ENCODE assay signal across 16 mouse cellular contexts in genomic region chr19:55544498-55544897, GRCm38 (mm10).
DNase-seq lines count a peak whose midpoint lies in the region; ATAC-seq and TF ChIP-seq lines count a peak whose summit lies in the region.
"Had no signal": no experiment of that assay in that cellular context is flagged by ENCODE, and none has a peak within 500 bp of the region (broad histone marks: within the 10 kb centered on the region; RNA-seq: fewer than 3 reads in every experiment).

No protein-coding gene starts in this region.

- DNase-seq in spleen, adult 2 months (ENCODE audit: low read depth in 1 of 2, low spot score in 2 of 2) = peak; percentile 50 to 63
- no peak for DNase-seq in spleen, adult 12 weeks (ENCODE audit: low spot score)
- peak; percentile 86 for DNase-seq in NIH3T3 (ENCODE audit: low read depth)
- DNase-seq in forebrain, embryonic 11.5 days (ENCODE audit: low spot score) = no peak
- DNase-seq in frontal cortex, postnatal 14 days (ENCODE audit: low spot score in 2 of 2) = no peak
- DNase-seq: cerebellum, adult 9-11 months; layer of hippocampus, postnatal 36 days; right cerebral cortex, postnatal 25 days had no signal

- peaks cover 3% of the 10 kb centered on the region; the same call in 1 of the 2 replicates for H3K4me1 ChIP-seq in spleen, adult 2 months (ENCODE audit: control insufficient read depth, insufficient read depth, insufficient read length)
- H3K4me1 ChIP-seq in forebrain, embryonic 11.5 days (replicated peaks; ENCODE audit: control insufficient read depth, insufficient read depth, low read length) = peaks cover 6% of the 10 kb centered on the region; the same call in 1 of the 2 replicates
- H3K4me1 ChIP-seq in kidney, embryonic 16.5 days (ENCODE audit: insufficient read depth, low read length) = peaks cover 8% of the 10 kb centered on the region; the same call in 1 of the 2 replicates

- H3K79me2 ChIP-seq in myocyte (ENCODE audit: control insufficient read depth, insufficient read depth) = no peaks in the 10 kb centered on the region

- ATAC-seq in forebrain, embryonic 11.5 days (replicated peaks; ENCODE audit: low FRiP score) = no peak
- no peak for ATAC-seq in kidney, embryonic 16.5 days (ENCODE audit: low FRiP score, low TSS enrichment)
- ATAC-seq: forebrain, embryonic 16.5 days had no signal

- H3K9ac ChIP-seq in forebrain, embryonic 11.5 days (ENCODE audit: low read length) = no peak overlapping the region
- no peak overlapping the region for H3K9ac ChIP-seq in kidney, embryonic 16.5 days (replicated peaks; ENCODE audit: low read length)
- H3K9ac ChIP-seq: embryonic facial prominence, embryonic 12.5 days; heart, embryonic 12.5 days; hindbrain, embryonic 15.5 days; limb, embryonic 15.5 days; midbrain, embryonic 12.5 days had no signal

- H3K4me2 ChIP-seq in myocyte (ENCODE audit: low read depth) = peak overlapping the region; percentile 49
- H3K4me2 ChIP-seq in forebrain, embryonic 11.5 days (ENCODE audit: low read depth, low read length, severe bottlenecking) = no peak overlapping the region
- H3K4me2 ChIP-seq in kidney, embryonic 16.5 days (replicated peaks; ENCODE audit: low read depth, low read length) = no peak overlapping the region
- H3K4me2 ChIP-seq: embryonic facial prominence, embryonic 12.5 days; heart, embryonic 12.5 days; hindbrain, embryonic 15.5 days; limb, embryonic 15.5 days; midbrain, embryonic 12.5 days had no signal

- no peak for TF ChIP-seq CTCF in spleen, adult 2 months (IDR thresholded peaks at IDR 0.05; ENCODE audit: extremely low read depth, insufficient read depth, insufficient read length, insufficient replicate concordance)

- H3K4me3 ChIP-seq in spleen, adult 2 months (ENCODE audit: extremely low read depth, insufficient read depth, insufficient read length) = no peak overlapping the region
- no peak overlapping the region for H3K4me3 ChIP-seq in myocyte
- no peak overlapping the region for H3K4me3 ChIP-seq in forebrain, embryonic 11.5 days (ENCODE audit: low read depth, low read length)
- no peak overlapping the region for H3K4me3 ChIP-seq in kidney, embryonic 16.5 days (ENCODE audit: low read length)
- H3K4me3 ChIP-seq: embryonic facial prominence, embryonic 12.5 days; heart, embryonic 12.5 days; hindbrain, embryonic 15.5 days; limb, embryonic 15.5 days; midbrain, embryonic 12.5 days had no signal

- H3K27me3 ChIP-seq in spleen, adult 2 months (ENCODE audit: control insufficient read depth, insufficient read depth, low read length) = no peaks in the 10 kb centered on the region
- H3K27me3 ChIP-seq in myocyte (ENCODE audit: control insufficient read depth, insufficient read depth, insufficient read length) = no peaks in the 10 kb centered on the region
- H3K27me3 ChIP-seq in forebrain, embryonic 11.5 days (ENCODE audit: control insufficient read depth, insufficient read depth, low read length) = peaks cover 7% of the 10 kb centered on the region; the same call in 1 of the 2 replicates
- no peaks in the 10 kb centered on the region for H3K27me3 ChIP-seq in kidney, embryonic 16.5 days (ENCODE audit: insufficient read depth, low read length)
- H3K27me3 ChIP-seq: embryonic facial prominence, embryonic 12.5 days; heart, embryonic 12.5 days; limb, embryonic 15.5 days had no signal

- H3K27ac ChIP-seq in spleen, adult 2 months (ENCODE audit: insufficient read depth, low read length) = no peak overlapping the region
- no peak overlapping the region for H3K27ac ChIP-seq in forebrain, embryonic 11.5 days (ENCODE audit: low read depth, low read length)
- H3K27ac ChIP-seq in kidney, embryonic 16.5 days (ENCODE audit: low read length) = no peak overlapping the region
- H3K27ac ChIP-seq: embryonic facial prominence, embryonic 12.5 days; hindbrain, embryonic 15.5 days; limb, embryonic 15.5 days; midbrain, embryonic 12.5 days had no signal

- no peaks in the 10 kb centered on the region for H3K36me3 ChIP-seq in spleen, adult 2 months (ENCODE audit: control insufficient read depth, insufficient read depth, low read length)
- no peaks in the 10 kb centered on the region for H3K36me3 ChIP-seq in myocyte (ENCODE audit: control insufficient read depth, insufficient read depth)
- no peaks in the 10 kb centered on the region for H3K36me3 ChIP-seq in forebrain, embryonic 11.5 days (ENCODE audit: control insufficient read depth, insufficient read depth, low read length)
- no peaks in the 10 kb centered on the region for H3K36me3 ChIP-seq in kidney, embryonic 16.5 days (ENCODE audit: insufficient read depth, low read length)
- H3K36me3 ChIP-seq: embryonic facial prominence, embryonic 12.5 days; heart, embryonic 12.5 days; hindbrain, embryonic 15.5 days; limb, embryonic 15.5 days; midbrain, embryonic 12.5 days had no signal

- no peak overlapping the region for H3ac ChIP-seq in myocyte (ENCODE audit: control insufficient read depth, insufficient read length)

- no peaks in the 10 kb centered on the region for H3K9me3 ChIP-seq in forebrain, embryonic 11.5 days (ENCODE audit: control insufficient read depth, low read length)
- H3K9me3 ChIP-seq in kidney, embryonic 16.5 days (ENCODE audit: low read length) = no peaks in the 10 kb centered on the region
- H3K9me3 ChIP-seq: embryonic facial prominence, embryonic 12.5 days; heart, embryonic 12.5 days; hindbrain, embryonic 15.5 days; limb, embryonic 15.5 days; midbrain, embryonic 12.5 days had no signal

- WGBS in spleen, adult 2 months = 9% methylated on average over 5 of the region's 5 CpGs
- WGBS in forebrain, embryonic 11.5 days = 91% methylated on average over 5 of the region's 5 CpGs
- 74% methylated on average over 5 of the region's 5 CpGs for WGBS in kidney, embryonic 16.5 days

- no peak for TF ChIP-seq POLR2A in spleen, adult 2 months (IDR thresholded peaks at IDR 0.05; ENCODE audit: low read depth, low read length)
- no peak for TF ChIP-seq POLR2A in myocyte (IDR thresholded peaks at IDR 0.05; ENCODE audit: insufficient read length, low read depth)

TF ChIP-seq in myocyte, 11 proteins besides CTCF, POLR2A, EP300 and RAD21:
- peak; percentile 99 for TF ChIP-seq TCF12 (IDR thresholded peaks at IDR 0.05; ENCODE audit: insufficient read depth, poor library complexity, severe bottlenecking)
- no peak for TF ChIP-seq CEBPB (IDR thresholded peaks at IDR 0.05; ENCODE audit: insufficient read depth, poor library complexity, severe bottlenecking)
- TF ChIP-seq REST (IDR thresholded peaks at IDR 0.05; ENCODE audit: insufficient read depth, insufficient read length) = no peak
- peak; percentile 11 for TF ChIP-seq MAX (IDR thresholded peaks at IDR 0.05; ENCODE audit: low read depth)
- peak; percentile 96 to 100 (median 100) for TF ChIP-seq MYOD1 (IDR thresholded peaks at IDR 0.05; ENCODE audit: control insufficient read depth in 1 of 3, insufficient read length in 2 of 3, low read depth in 2 of 3)
- peak; percentile 97 for TF ChIP-seq TCF3 (IDR thresholded peaks at IDR 0.05; ENCODE audit: insufficient read length, low read depth)
- peak; percentile 94 to 99 (median 98) for TF ChIP-seq MYOG (IDR thresholded peaks at IDR 0.05; ENCODE audit: control insufficient read depth in 1 of 3, insufficient read depth in 1 of 3, insufficient read length in 2 of 3, low read depth in 2 of 3)

Comparison
In these comparisons a context has a peak if more than half of its experiments do, and no peak if none do; other contexts are left out.
1. DNase-seq: peak in spleen, adult 2 months (2 of 2) and NIH3T3 (single experiment); none in spleen, adult 12 weeks (single experiment), forebrain, embryonic 11.5 days (single experiment) and frontal cortex, postnatal 14 days (0 of 2).